Mouse (Mus musculus) liver, embryonic 15.5 days (tissue): ENCODE measurements around the gene Pitpnc1. TPM values are rescaled to one million over a fixed set of nuclear protein-coding genes. Genes with fewer than 3 reads are reported as not detected.

Experiments used
- ATAC-seq: fragments of 200-750 bp; cut with Nextera tagmentation; 2 replicates; pipeline ENCODE4 v1.8.0; 2017; ENCODE audit warnings: moderate number of reproducible peaks, mild to moderate bottlenecking, moderate library complexity; ENCODE audit not compliant: insufficient read depth
- H3K27ac ChIP-seq: fragments of 300-500 bp; sonication (generic); replicated peaks from 2 replicates; pipeline ENCODE4 v1.5.1; 2015; ENCODE audit warnings: mild to moderate bottlenecking, inconsistent platforms
- H3K27me3 ChIP-seq: fragments of 300-500 bp; sonication (generic); 2 replicates; pipeline ENCODE4 v1.6.1; 2015; ENCODE audit warnings: mild to moderate bottlenecking, inconsistent platforms
- H3K36me3 ChIP-seq: fragments of 300-500 bp; sonication (generic); replicated peaks from 2 replicates; pipeline ENCODE4 v1.6.1; 2015; ENCODE audit warnings: moderate library complexity, mild to moderate bottlenecking, inconsistent platforms
- H3K4me1 ChIP-seq: fragments of 300-500 bp; sonication (generic); replicated peaks from 2 replicates; pipeline ENCODE4 v1.6.1; 2015; ENCODE audit warnings: inconsistent platforms
- H3K4me2 ChIP-seq: fragments of 300-500 bp; sonication (generic); 2 replicates; pipeline ENCODE4 v1.6.1; 2015; ENCODE audit warnings: moderate library complexity, mild to moderate bottlenecking, inconsistent platforms
- H3K4me3 ChIP-seq: fragments of 300-500 bp; sonication (generic); replicated peaks from 2 replicates; pipeline ENCODE4 v1.5.1; 2015; ENCODE audit warnings: mild to moderate bottlenecking, inconsistent platforms
- H3K9ac ChIP-seq: fragments of 300-500 bp; sonication (generic); 2 replicates; pipeline ENCODE4 v1.6.1; 2015; ENCODE audit warnings: moderate library complexity, mild to moderate bottlenecking, inconsistent platforms
- H3K9me3 ChIP-seq: fragments of 300-500 bp; sonication (generic); replicated peaks from 2 replicates; pipeline ENCODE4 v1.6.1; 2016; ENCODE audit warnings: inconsistent platforms
- WGBS: fragments of 180-500 bp; shearing (Covaris S2); methylation state at CpG from one replicate; pipeline ENCODE4 v1.1.7; 2015; ENCODE audit warnings: mixed read lengths; ENCODE audit not compliant: insufficient replicate concordance; 5-methylcytosine and 5-hydroxymethylcytosine counted together
- polyA plus RNA-seq: library from polyadenylated mRNA; unstranded; fragments of >200 nt; fragmentation: Nextera tagmentation; extraction: Ambion mirVana; gene quantifications from 2 replicates; pipeline ENCODE4 v1.2.1, GENCODE M21; 2015

Pitpnc1 gene
- polyA plus RNA-seq, 1 experiment from 2014 or later = 7.0 TPM

DNA sequence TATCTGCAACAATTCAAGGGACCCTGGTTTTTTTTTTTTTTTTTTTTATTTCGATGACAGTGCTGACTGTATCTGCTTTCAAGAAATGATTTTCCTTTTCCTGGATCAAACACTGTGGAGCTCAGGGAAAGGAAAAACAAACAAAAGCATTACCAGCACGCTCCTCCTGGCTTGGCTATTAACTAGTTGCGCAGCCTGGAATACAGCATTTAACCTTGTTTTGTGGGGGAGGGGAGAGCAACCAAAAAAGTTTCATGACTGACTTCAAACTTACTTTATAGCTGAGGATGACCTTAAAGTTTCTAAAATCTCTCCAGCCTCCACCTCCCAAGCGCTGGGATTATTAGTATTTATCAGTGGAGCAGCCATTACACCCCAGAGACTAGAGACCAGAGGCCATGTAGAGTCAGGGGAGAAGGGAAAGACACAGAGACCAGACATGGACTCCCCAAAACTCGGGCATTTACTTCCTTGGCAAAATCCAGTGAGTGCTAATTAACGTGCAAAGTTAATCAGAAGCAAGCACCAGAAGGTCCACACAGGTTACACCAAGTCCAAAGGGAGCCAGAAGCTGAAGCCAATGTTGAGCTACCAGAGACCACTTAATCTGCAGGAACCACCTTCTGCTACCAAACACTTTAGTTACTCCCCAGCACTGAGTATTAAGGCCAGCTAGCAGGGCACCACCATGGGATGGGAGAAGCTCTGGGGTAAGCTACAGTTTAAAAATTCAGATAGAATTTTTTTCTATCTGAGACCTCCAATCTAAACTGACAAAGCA, 3.7 kb downstream of the Pitpnc1 start:
- no peak overlapping the region for H3K9ac ChIP-seq
- ATAC-seq = no peak
- H3K36me3 ChIP-seq = 0 out of 2 replicates have a peak, but pooled peaks cover 10% of the 10 kb centered on the region
- H3K27me3 ChIP-seq = no peaks in the 10 kb centered on the region
- peaks cover 70% of the 10 kb centered on the region for H3K4me1 ChIP-seq
- H3K4me2 ChIP-seq = peak overlapping the region; percentile 96
- peak overlapping the region; percentile 68 for H3K27ac ChIP-seq
- no peaks in the 10 kb centered on the region for H3K9me3 ChIP-seq
- 52% methylated on average over 6 of the region's 6 CpGs for WGBS
- no peak overlapping the region for H3K4me3 ChIP-seq

DNA sequence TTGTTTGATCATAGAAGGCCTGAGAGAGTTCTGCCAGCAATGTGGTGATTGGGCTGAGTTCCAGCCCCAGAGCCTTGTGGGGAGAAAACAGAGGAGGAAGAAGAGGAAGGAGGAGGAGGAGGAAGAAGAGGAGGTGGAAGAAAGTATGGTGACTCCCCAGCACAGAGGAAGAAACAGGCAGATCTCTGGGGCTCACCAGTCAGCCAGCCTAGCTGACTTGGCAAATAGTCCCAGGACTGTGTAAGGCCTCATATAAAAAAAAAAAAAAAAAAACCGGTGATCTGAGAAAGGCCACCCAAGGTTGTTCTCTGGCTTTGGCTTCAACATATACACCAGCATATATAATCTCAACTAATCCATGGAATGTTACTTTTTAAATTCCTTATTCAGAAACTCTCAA, 4.5 kb downstream of the Pitpnc1 start:
- no peak overlapping the region for H3K4me3 ChIP-seq
- H3K27ac ChIP-seq = peak overlapping the region; percentile 68
- H3K27me3 ChIP-seq = no peaks in the 10 kb centered on the region
- no peak overlapping the region for H3K9ac ChIP-seq
- peaks cover 14% of the 10 kb centered on the region; the same call in 1 of the 2 replicates for H3K36me3 ChIP-seq
- WGBS = 29% methylated on average over 1 of the region's 1 CpGs
- no peak for ATAC-seq
- H3K4me2 ChIP-seq = peak overlapping the region; percentile 96; the same call in 1 of the 2 replicates
- peaks cover 62% of the 10 kb centered on the region for H3K4me1 ChIP-seq
- H3K9me3 ChIP-seq = no peaks in the 10 kb centered on the region

DNA sequence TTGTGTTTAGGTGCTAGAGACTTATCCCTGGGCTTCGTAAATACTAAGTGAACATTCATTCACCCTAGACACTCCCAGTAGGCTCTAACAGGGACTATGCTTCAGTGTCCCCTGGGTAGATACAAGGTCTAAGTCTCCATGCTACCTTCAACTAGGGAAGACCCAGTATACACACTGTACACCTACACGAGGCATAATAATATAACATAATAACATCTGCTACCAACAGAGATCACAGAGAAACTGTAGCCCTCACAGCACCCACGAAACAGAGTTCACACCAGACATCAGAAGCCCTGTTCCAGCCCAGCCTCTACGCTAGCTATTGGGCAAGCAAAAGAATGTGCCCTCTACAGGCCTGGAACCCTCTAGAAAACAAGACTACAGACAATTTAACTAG, 5.5 kb downstream of the Pitpnc1 start:
- no peaks in the 10 kb centered on the region for H3K9me3 ChIP-seq
- H3K4me1 ChIP-seq = peaks cover 67% of the 10 kb centered on the region
- H3K4me2 ChIP-seq = no peak overlapping the region
- peak overlapping the region; percentile 19; the same call in 1 of the 2 replicates for H3K27ac ChIP-seq
- ATAC-seq = no peak
- peaks cover 14% of the 10 kb centered on the region; the same call in 1 of the 2 replicates for H3K36me3 ChIP-seq
- H3K4me3 ChIP-seq = no peak overlapping the region
- H3K27me3 ChIP-seq = no peaks in the 10 kb centered on the region
- no peak overlapping the region for H3K9ac ChIP-seq
- WGBS = 79% methylated on average over 4 of the region's 4 CpGs

DNA sequence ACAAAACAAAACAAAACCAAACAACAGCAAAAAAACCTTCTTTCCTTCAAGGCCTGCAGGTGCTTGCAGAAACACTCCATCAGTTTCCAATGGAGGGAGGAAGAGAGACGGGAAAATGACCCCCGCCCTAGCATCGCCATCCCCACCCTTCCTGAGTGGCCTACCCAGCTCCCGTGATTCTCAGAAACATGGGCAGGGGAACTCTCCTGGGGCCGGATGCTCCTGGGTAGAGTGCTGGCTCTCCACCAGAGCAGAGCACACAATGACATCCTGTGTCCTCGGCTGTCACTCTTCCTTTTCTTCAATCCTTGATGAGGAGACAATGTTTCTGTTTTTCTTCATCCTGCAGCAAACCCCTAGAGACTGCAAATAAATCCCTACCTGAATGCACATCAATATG, 6.4 kb downstream of the Pitpnc1 start:
- WGBS = 57% methylated on average over 6 of the region's 6 CpGs
- Histone ChIP-seq H3K4me3 (no peak overlapping the region), H3K9me3 (no peaks in the 10 kb centered on the region), H3K4me1 (peaks cover 64% of the 10 kb centered on the region), H3K4me2 (no peak overlapping the region), H3K9ac (no peak overlapping the region), H3K27me3 (no peaks in the 10 kb centered on the region), H3K36me3 (peaks cover 14% of the 10 kb centered on the region; the same call in 1 of the 2 replicates), H3K27ac (no peak overlapping the region; the same call in 1 of the 2 replicates)
- ATAC-seq = no peak

DNA sequence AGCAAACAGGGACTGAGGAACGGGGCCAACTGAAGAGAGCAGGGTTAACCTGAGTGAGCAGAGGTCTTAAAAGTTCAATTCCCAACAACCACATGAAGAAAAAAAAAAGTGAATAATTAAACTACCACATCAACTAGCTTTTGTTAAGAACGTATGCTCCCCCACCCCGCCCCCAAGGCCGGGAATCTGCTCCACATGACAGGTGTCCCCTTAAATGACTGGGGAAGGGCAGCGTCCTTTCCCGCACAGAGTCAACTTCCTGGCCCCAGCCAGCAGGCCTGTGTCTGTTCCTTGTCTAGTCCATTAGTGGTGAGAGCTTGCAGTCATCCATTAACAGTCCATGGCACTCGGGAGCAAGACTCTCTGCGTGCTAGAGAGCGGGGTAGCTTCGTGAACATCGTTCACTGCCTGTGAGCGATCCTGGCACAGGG, 7.2 kb downstream of the Pitpnc1 start:
- no peak overlapping the region for H3K4me2 ChIP-seq
- peaks cover 14% of the 10 kb centered on the region; the same call in 1 of the 2 replicates for H3K36me3 ChIP-seq
- ATAC-seq = no peak
- no peak overlapping the region for H3K9ac ChIP-seq
- H3K4me1 ChIP-seq = peaks cover 63% of the 10 kb centered on the region
- no peaks in the 10 kb centered on the region for H3K27me3 ChIP-seq
- 86% methylated on average over 12 of the region's 12 CpGs for WGBS
- H3K4me3 ChIP-seq = no peak overlapping the region
- no peaks in the 10 kb centered on the region for H3K9me3 ChIP-seq
- H3K27ac ChIP-seq = no peak overlapping the region

DNA sequence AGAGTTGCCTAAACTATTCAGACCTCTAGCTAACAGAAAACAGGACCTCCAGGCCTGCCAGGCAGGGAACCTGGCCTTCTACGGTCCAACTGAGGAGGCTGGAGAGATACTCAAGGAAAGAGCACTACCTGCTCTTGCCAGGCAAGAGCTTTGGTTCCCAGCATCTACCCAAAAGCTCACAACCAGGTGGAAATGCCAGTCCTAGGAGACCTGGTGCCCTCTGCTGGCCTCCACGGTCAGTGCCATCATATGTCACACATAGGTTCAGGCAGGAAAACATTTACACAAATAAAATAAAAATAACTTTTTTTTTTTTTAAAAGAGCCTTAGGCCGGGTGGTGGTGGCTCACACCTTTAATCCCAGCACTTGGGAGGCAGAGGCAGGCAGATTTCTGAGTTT, 8.0 kb downstream of the Pitpnc1 start:
- H3K27ac ChIP-seq = no peak overlapping the region

DNA sequence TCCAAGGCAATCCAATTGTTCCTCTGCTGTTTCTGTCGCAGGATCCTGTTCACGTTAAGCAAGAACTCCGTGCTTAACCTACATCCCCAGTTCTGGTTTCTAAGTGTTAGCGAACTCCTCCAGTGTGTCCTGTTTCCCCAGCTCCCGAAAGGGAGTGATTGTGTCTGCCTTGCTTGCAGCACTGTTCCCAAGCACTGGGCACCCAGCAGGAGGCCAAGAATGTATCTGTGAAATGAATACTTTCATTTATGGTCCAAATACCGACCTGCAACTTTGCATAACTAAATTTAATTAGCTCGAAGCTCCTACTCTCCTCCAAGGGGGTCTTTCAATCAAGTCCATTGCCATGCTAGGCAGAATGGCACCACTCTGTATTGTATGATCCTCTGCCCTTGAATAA, 10.7 kb downstream of the Pitpnc1 start:
- 81% methylated on average over 7 of the region's 7 CpGs for WGBS
- Histone ChIP-seq H3K27ac (no peak overlapping the region), H3K4me1 (peaks cover 49% of the 10 kb centered on the region), H3K36me3 (peaks cover 14% of the 10 kb centered on the region; the same call in 1 of the 2 replicates), H3K4me3 (no peak overlapping the region), H3K27me3 (no peaks in the 10 kb centered on the region), H3K9me3 (no peaks in the 10 kb centered on the region), H3K9ac (no peak overlapping the region), H3K4me2 (no peak overlapping the region)
- ATAC-seq = no peak

More for the DNA sequence above, 8.0 kb downstream of the Pitpnc1 start:
- Histone ChIP-seq H3K9me3 (no peaks in the 10 kb centered on the region), H3K4me2 (no peak overlapping the region), H3K4me1 (peaks cover 64% of the 10 kb centered on the region), H3K9ac (no peak overlapping the region), H3K4me3 (no peak overlapping the region), H3K27me3 (no peaks in the 10 kb centered on the region), H3K36me3 (peaks cover 14% of the 10 kb centered on the region; the same call in 1 of the 2 replicates)
- WGBS = 72% methylated on average over 3 of the region's 3 CpGs
- ATAC-seq = no peak

DNA sequence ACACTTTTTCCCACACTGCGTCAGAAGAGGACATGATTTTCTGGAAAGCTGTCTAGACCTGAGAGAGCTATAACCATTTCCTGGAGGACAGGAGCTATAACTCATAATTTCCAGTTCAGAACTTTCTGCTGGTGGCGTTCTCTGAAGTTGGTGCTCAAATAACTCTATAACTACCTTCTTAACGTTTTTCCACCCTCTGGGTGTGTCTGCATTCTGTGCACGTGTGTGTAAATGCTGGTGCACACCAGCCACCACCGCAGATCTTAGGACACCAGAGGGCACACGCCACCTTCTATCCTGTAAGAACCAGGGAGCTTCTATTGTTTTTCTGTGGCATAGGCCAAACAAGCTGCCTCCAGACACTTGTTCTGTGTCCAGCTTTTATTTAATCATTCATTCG, 11.5 kb downstream of the Pitpnc1 start:
- Histone ChIP-seq H3K9ac (no peak overlapping the region), H3K4me2 (no peak overlapping the region), H3K36me3 (peaks cover 18% of the 10 kb centered on the region; the same call in 1 of the 2 replicates), H3K27me3 (no peaks in the 10 kb centered on the region), H3K4me3 (no peak overlapping the region), H3K4me1 (peaks cover 52% of the 10 kb centered on the region), H3K9me3 (no peaks in the 10 kb centered on the region), H3K27ac (no peak overlapping the region)
- no peak for ATAC-seq
- WGBS = 68% methylated on average over 7 of the region's 7 CpGs

DNA sequence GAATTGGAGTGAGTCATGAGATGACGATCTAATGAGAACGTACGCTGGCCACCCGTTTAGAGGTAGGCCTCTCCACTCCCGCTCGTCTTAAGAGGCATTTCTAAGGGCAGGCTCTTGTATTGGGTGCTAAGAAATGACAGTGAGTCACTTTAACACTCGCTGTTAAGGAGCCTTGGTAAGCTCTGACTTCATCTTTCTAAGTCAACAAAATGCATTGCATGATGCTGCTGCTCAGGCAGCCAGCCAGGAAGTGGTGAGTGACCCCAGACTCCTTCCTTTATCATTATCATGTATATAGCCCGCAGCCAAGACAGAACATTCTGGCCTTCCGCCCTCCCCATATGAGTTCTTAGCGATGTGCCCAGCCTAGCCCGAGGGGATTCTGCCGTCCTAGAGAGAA, 12.2 kb downstream of the Pitpnc1 start:
- H3K4me3 ChIP-seq = no peak overlapping the region
- peaks cover 48% of the 10 kb centered on the region for H3K4me1 ChIP-seq
- no peak for ATAC-seq
- no peak overlapping the region for H3K9ac ChIP-seq
- H3K9me3 ChIP-seq = no peaks in the 10 kb centered on the region
- no peak overlapping the region for H3K4me2 ChIP-seq
- H3K27me3 ChIP-seq = no peaks in the 10 kb centered on the region
- 0 out of 2 replicates have a peak overlapping the region, but pooled peaks have one; percentile 7 for H3K27ac ChIP-seq
- peaks cover 20% of the 10 kb centered on the region; the same call in 1 of the 2 replicates for H3K36me3 ChIP-seq
- 62% methylated on average over 12 of the region's 12 CpGs for WGBS

DNA sequence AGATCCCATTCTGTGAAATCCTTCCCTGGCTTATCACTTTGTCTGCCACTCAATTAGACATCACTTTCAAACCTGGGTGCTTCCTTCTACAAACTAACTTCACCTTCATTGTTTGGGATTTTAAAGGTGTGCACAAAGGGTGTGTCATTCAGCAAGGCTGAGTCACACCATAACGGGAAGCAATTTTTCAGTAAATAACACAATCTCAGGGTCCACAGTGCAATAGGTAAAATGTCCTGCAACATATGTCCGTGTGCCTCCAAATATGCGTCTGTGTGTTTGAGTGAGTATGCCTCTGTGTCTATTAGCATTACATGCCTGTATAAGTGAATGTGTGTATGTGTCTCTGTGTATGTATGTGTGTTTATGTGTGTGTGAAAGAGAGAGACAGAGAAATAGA, 13.2 kb downstream of the Pitpnc1 start:
- no peak overlapping the region for H3K9ac ChIP-seq
- no peak overlapping the region for H3K4me2 ChIP-seq
- no peak overlapping the region for H3K4me3 ChIP-seq
- peaks cover 18% of the 10 kb centered on the region; the same call in 1 of the 2 replicates for H3K36me3 ChIP-seq
- 79% methylated on average over 3 of the region's 3 CpGs for WGBS
- ATAC-seq = no peak
- H3K9me3 ChIP-seq = no peaks in the 10 kb centered on the region
- H3K4me1 ChIP-seq = peaks cover 44% of the 10 kb centered on the region
- H3K27me3 ChIP-seq = no peaks in the 10 kb centered on the region
- no peak overlapping the region for H3K27ac ChIP-seq

DNA sequence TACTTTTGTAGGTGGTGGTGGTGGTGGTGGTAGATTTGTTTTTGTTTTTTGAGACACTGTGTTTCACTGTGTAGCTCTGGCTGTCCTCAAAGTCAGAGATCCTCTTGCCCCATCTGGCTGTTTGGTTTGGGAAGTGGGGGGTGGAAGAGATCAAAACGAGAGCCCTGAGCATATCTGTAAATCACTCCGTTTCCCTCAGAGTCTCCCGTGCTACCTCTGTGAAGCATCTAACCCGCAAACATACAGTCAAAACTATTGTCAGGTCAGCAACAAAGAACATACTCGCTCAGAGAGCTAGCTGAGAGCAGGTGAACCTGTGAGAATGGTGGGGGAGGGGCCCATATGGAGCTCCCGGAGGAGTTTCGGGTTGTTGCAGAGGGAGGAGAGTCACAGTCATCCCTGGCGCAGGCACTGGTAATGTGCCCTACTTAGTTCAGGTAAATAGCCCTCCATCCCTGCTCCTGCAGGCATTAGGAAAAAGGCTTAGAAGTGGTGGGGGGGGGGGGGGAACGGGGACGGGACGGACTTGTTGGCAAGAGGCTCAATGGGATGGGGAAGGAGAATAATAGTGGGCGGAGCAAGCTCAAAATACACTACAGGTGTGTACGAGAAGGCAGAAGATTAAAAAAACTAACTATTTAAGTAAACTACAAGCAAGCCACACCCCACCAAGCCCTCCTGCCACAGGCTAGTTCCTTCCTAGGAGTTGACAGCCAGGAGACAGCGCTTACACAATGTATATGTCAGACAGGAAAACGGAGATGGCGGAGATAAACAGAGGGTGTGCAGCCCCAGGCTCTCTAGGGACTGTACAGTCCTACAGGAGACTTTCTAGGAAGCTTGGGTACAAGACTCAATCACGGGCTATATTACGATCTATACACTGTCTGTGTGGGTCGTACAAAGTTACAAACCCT, 15.7 kb downstream of the Pitpnc1 start:
- peak overlapping the region; percentile 51 for H3K4me2 ChIP-seq
- H3K36me3 ChIP-seq = peaks cover 12% of the 10 kb centered on the region; the same call in 1 of the 2 replicates
- 28% methylated on average over 19 of the region's 19 CpGs for WGBS
- no peaks in the 10 kb centered on the region for H3K27me3 ChIP-seq
- no peak for ATAC-seq
- H3K4me1 ChIP-seq = peaks cover 58% of the 10 kb centered on the region
- H3K27ac ChIP-seq = 0 out of 2 replicates have a peak overlapping the region, but pooled peaks have one; percentile 20
- no peaks in the 10 kb centered on the region for H3K9me3 ChIP-seq
- peak overlapping the region; percentile 34 for H3K4me3 ChIP-seq
- no peak overlapping the region for H3K9ac ChIP-seq
